Mouse (Mus musculus) spleen, adult 12 weeks (tissue): Measurements from ENCODE around the gene Cd33.

Source experiments
- DNase-seq: peaks from one replicate; pipeline ENCODE4 v3.0.0; 2022; ENCODE audit warnings: low spot score

Gene Cd33

DNA sequence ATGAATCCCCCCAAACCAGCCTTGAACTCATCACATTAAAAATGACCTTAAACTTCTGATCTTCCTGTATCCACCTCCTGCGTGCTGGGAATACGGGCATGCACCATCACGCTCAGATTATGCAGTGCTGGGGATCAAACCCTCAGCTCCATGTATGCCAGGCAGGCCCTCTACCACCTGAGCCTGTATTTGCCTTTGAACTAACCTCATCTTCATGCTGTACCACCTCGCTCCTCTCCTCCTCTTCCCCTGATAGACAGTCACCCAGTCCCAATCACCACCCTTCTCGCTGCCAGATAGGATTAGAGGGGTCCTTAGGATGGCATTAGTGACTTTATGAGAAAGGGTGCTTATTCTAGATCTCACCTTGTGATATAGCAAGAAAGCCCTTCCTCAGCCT is 29.2 kb downstream of the Cd33 start:
- DNase-seq = no peak

GRCm38 (mm10) chr7:43512519-43512918 is 31.7 kb downstream of the Cd33 start:
- no peak for DNase-seq

DNA sequence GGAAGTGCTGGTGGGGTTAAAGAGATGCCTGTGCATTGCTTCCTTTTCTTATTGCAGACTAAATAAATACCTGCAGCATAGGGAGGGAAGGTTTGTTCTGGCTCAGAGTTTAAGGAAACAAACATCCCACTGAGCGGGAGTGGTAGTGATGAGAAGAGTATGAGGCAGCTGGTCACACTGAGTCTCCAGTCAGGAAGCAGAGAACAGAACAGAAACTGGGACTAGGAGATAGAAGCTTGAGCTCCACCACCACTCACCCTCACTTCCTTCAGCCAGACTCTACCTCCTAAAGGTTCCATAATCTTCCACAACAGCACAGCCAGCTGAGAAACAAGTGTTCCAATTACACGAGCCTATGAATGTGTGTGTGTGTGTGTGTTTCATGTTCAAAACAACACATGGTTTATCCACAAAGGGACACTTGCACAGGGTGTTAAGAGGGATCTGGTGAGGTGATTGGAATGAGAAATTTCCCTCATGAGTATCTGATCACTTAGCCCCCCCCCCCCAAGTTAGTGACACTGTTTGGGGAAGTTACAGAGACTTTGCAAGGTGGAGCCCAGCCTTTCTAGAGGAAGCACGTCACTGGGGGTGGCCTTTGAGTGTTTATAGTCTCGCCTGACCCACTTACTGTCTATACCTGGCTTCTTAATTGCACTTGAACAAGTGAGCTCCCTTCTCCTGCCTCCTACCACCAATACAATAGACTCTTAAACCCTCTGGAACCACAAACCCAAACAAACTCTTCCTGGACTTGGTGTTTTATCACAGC is 32.3 kb downstream of the Cd33 start:
- no peak for DNase-seq

DNA sequence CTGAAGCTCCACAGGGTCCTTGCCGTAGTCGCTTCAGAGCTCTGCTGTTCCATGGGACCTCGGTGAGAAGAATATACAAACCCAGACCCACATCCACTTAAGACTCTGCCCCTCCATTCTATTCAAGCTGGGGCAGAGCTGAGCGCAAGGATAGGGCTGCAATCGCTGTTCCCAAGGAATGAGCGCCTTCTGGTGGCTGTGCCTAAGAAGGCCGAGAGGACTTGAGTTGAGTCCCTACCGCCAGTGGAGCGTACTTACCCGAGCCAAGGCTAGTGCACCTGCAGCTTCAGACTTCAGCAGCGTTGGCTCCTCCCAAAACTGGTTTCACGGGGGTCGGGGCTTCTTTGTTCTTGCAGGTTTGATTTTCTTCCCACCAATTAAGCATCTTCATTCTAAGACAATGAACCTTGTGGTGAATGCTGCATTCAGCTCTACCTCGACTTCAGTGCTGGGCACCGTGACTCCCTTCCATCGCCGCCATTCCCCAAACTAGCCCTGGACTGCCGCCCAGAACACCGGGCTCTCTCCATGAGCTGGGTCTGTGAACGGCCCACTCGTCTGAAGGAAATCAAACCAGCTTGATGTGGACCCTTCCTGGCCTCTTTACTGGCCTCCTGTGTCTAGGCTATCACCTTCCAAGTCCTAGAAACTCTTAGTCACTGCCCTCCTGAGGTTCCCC is 48.7 kb downstream of the Cd33 start:
- no peak for DNase-seq

DNA sequence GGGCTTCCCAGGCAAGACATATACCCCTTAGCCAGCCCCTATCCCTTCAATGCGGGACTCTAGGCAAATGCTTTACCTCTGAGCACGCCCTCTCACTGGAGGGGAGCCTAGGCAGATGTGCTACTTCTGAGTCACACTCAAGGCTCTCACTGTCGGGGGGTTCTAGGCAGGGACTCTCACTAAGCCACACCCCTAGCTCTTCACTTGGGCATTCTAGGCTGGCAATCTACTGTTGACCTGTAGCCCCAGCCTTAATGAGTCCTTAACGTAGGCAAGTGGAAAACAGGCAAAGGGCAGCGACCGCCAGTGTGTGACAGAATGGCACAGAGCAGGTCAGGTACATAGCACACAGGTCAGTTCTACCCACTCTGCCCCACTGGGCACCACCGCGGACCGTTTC is 53.4 kb downstream of the Cd33 start:
- no peak for DNase-seq

- DNase-seq = no peak
Measured at GRCm38 (mm10) chr7:43490182-43490584, 54.0 kb downstream of the Cd33 start.

GRCm38 (mm10) chr7:43489631-43490125 is 54.5 kb downstream of the Cd33 start, which contains the start of gene Iglon5:
TSS of gene Iglon5 (minus strand) at chr7:43490075.
- DNase-seq = no peak

GRCm38 (mm10) chr7:43488646-43489045 is 55.6 kb downstream of the Cd33 start:
- no peak for DNase-seq

DNA sequence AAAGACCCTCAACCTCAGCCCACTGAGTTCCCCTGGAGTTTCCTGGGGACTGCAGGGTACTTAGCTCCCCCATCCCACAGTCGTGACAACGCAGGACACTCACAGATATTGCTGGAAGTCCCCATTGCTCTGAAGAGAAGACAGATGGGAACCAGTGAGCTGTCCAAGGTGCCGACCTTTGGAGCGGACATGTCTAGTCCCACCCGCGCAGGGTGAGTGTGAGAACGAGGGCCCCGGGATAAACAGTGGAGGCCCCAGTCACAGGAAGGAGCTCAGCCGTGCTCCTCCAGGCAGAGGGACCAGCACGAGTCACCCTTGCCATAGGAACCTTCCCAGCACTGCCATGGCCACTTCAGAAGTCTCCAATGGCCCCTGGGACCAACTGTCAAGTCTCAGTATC is 61.0 kb downstream of the Cd33 start:
- DNase-seq = no peak

GRCm38 (mm10) chr7:43482090-43482716 is 62.0 kb downstream of the Cd33 start:
- no peak for DNase-seq

DNA sequence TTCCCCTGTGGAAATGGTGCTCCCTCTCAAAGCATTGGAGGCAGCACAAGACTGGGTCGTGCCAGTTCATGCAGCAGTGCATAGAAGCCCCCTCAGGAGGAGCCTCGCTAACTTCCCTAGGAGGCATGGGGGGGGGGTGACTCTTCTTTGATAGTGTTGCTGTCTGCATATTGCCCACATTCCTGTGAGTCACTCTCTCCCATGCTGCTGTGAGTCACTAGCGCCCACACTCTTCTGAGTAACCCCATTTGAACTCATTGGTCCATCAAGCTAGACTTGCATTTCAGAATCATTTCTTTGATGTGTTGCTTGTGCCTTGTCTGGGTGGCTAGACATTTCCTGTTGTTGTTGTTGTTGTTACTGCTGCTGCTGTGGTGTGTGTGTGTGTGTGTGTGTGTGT is 63.0 kb downstream of the Cd33 start:
- no peak for DNase-seq

- DNase-seq = no peak
Measured at GRCm38 (mm10) chr7:43476376-43476775, 67.9 kb downstream of the Cd33 start.

DNA sequence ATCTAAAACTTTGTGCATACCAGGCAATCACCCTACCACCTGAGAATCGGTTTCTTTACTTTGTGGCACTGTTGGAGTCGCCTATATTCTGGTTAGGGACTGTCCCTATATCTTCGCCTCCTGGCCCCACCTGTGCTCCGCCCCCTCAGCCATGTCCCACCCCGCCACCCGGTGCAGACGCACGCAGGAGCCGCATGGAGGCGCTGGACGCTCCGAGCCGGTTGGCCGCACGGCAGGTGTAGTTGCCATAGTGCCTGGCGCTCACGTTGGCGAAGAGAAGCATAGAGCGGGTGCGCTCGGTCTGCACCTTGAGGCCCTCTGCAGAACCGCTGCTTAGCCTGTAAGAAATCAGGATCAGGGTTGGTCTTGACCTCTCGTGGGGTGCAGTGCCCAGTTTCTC is 68.5 kb downstream of the Cd33 start:
- DNase-seq = peak; percentile 20
